Mouse (Mus musculus) forebrain, postnatal 0 days (tissue): ENCODE results near the gene Pkn1. TPM values are rescaled to one million over a fixed set of nuclear protein-coding genes. Genes with fewer than 3 reads are reported as not detected.

ENCODE experiments used
- ATAC-seq: fragments of 200-750 bp; cut with Nextera tagmentation; 2 replicates; pipeline ENCODE4 v1.8.0; 2017; ENCODE audit warnings: mild to moderate bottlenecking, moderate library complexity
- DNase-seq: peaks from one replicate; pipeline ENCODE4 v3.0.0-alpha.2; 2015
- H3K27ac ChIP-seq: fragments of 300-500 bp; sonication (generic); 2 replicates; pipeline ENCODE4 v1.5.1; 2014; ENCODE audit warnings: low read depth, mild to moderate bottlenecking, antibody characterized with exemption, low read length, moderate library complexity, mixed read lengths
- H3K27me3 ChIP-seq: fragments of 300-500 bp; sonication (generic); 2 replicates; pipeline ENCODE4 v1.6.1; 2014; ENCODE audit warnings: mild to moderate bottlenecking, low read length, mixed read lengths; ENCODE audit not compliant: insufficient read depth
- H3K36me3 ChIP-seq: fragments of 300-500 bp; sonication (generic); 2 replicates; pipeline ENCODE4 v1.6.1; 2014; ENCODE audit warnings: mild to moderate bottlenecking, moderate library complexity; ENCODE audit not compliant: insufficient read depth
- H3K4me1 ChIP-seq: fragments of 300-500 bp; sonication (generic); 2 replicates; pipeline ENCODE4 v1.6.1; 2014; ENCODE audit warnings: antibody characterized with exemption; ENCODE audit not compliant: insufficient read depth
- H3K4me2 ChIP-seq: fragments of 300-500 bp; sonication (generic); 2 replicates; pipeline ENCODE4 v1.6.1; 2014; ENCODE audit warnings: low read depth, mild to moderate bottlenecking, moderate library complexity
- H3K4me3 ChIP-seq: fragments of 300-500 bp; sonication (generic); 2 replicates; pipeline ENCODE4 v1.5.1; 2014; ENCODE audit warnings: low read depth, low read length, mixed read lengths
- H3K9ac ChIP-seq: fragments of 300-500 bp; sonication (generic); 2 replicates; pipeline ENCODE4 v1.6.1; 2014; ENCODE audit warnings: mild to moderate bottlenecking
- H3K9me3 ChIP-seq: fragments of 300-500 bp; sonication (generic); 2 replicates; pipeline ENCODE4 v1.6.1; 2016; ENCODE audit warnings: low read length
- CTCF ChIP-seq: sonication (generic); IDR thresholded peaks from 2 replicates; pipeline ENCODE4 v1.5.1; 2016; ENCODE audit warnings: antibody characterized with exemption, control low read depth, low read depth
- WGBS: fragments of 180-500 bp; shearing (Covaris S2); extraction: QIAGEN DNeasy Blood & Tissue Kit; methylation state at CpG from one replicate; pipeline ENCODE4 v1.1.7; 2014; 5-methylcytosine and 5-hydroxymethylcytosine counted together
- polyA plus RNA-seq: library from polyadenylated mRNA; unstranded; fragments of >200 nt; fragmentation: Nextera tagmentation; extraction: Ambion mirVana; gene quantifications from 2 replicates; pipeline ENCODE4 v1.2.1, GENCODE M21; 2015
- total RNA-seq: library from RNA; depleted of rRNA; stranded (reverse); fragments of >200 nt; gene quantifications from 2 replicates; pipeline ENCODE4 v1.2.3, GENCODE M21; 2014

The Pkn1 gene
- total and polyA plus RNA-seq, 2 experiments from 2014 or later = 25.2 to 70.8 TPM

DNA sequence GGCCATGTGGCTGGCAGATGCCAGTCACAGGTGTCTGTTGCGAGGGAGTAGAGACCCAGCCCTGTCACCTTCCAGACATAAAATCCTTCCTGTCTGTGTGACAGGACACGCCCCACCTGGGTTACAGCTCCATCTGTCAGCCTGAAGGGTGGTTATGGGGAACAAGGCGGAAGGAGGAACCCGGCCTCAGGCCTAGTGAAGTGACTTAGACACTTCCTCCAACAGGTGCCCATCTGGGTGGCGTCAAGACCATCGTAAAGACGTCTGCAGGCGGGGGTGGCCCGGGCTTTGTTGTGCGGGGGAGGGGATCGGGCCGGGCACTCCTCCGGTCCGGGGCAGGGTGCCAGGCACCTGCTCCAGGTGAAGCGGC is 703 bp downstream of the Pkn1 start:
- WGBS = 4% methylated on average over 15 of the region's 15 CpGs
- peak overlapping the region; percentile 82 for H3K27ac ChIP-seq
- peak overlapping the region; percentile 91 for H3K9ac ChIP-seq
- ATAC-seq (peak; percentile 54), DNase-seq (no peak)
- peaks cover 14% of the 10 kb centered on the region for H3K4me1 ChIP-seq
- no peaks in the 10 kb centered on the region for H3K9me3 ChIP-seq
- H3K4me3 ChIP-seq = peak overlapping the region; percentile 94
- no peaks in the 10 kb centered on the region for H3K27me3 ChIP-seq
- peak overlapping the region; percentile 90 for H3K4me2 ChIP-seq
- TF ChIP-seq CTCF = no peak
- H3K36me3 ChIP-seq = no peaks in the 10 kb centered on the region

- Histone ChIP-seq H3K4me1 (peaks cover 14% of the 10 kb centered on the region), H3K9me3 (no peaks in the 10 kb centered on the region), H3K36me3 (peaks cover 2% of the 10 kb centered on the region; the same call in 1 of the 2 replicates), H3K27ac (peak overlapping the region; percentile 82; the same call in 1 of the 2 replicates), H3K9ac (peak overlapping the region; percentile 91), H3K27me3 (no peaks in the 10 kb centered on the region), H3K4me3 (peak overlapping the region; percentile 94), H3K4me2 (peak overlapping the region; percentile 90)
- DNase-seq (peak; percentile 5), ATAC-seq (peak; percentile 1; the same call in 1 of the 2 replicates)
- 60% methylated on average over 19 of the region's 19 CpGs for WGBS
- peak; percentile 16; the same call in 1 of the 2 replicates for TF ChIP-seq CTCF
These were observed 1.4 kb downstream of the Pkn1 start for GRCm38 (mm10) chr8:83697374-83698220.

DNA sequence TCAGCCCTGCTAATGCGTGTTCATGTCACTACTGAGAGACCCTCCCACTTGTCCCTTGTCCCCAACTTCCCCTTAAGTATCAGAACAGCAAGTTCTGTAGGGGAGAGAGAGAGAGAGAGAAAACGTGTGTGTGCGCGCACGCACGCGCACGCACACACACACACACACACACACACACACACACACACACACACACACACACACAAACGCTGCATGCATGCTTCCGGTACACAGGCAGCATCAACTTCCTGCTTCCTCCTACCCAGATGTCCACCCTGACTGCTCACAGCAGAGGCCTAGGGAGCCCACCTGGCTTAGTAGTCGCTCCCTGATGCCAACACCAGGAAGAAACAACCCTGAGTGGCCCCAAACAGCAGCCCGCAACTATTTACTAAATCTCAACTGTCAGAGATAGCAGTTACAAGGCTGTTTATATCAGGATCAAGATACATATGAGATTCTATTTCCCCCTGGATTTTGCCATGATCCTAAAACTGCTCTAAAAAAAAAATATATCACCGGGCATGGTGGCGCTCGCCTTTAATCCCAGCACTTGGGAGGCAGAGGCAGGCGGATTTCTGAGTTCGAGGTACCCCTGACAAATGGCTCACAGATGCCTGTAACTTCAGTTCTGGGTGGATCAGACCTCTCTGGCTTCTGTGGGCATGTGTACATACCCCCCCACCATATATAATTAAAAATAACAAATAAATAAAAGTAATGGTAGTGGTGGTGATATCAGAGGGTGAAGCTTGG is 3.5 kb downstream of the Pkn1 start:
- H3K9me3 ChIP-seq = no peaks in the 10 kb centered on the region
- 91% methylated on average over 17 of the region's 17 CpGs for WGBS
- H3K4me2 ChIP-seq = no peak overlapping the region
- H3K36me3 ChIP-seq = peaks cover 21% of the 10 kb centered on the region
- ATAC-seq = no peak
- no peaks in the 10 kb centered on the region for H3K27me3 ChIP-seq
- TF ChIP-seq CTCF = no peak
- no peak for DNase-seq
- H3K4me3 ChIP-seq = no peak overlapping the region
- no peak overlapping the region for H3K27ac ChIP-seq
- H3K4me1 ChIP-seq = peaks cover 14% of the 10 kb centered on the region
- H3K9ac ChIP-seq = no peak overlapping the region

GRCm38 (mm10) chr8:83694369-83695160 is 4.4 kb downstream of the Pkn1 start:
- WGBS = 86% methylated on average over 11 of the region's 11 CpGs
- Histone ChIP-seq H3K9me3 (no peaks in the 10 kb centered on the region), H3K4me2 (no peak overlapping the region), H3K4me3 (no peak overlapping the region), H3K27ac (no peak overlapping the region), H3K36me3 (peaks cover 29% of the 10 kb centered on the region), H3K4me1 (peaks cover 11% of the 10 kb centered on the region), H3K9ac (no peak overlapping the region), H3K27me3 (no peaks in the 10 kb centered on the region)
- no peak for TF ChIP-seq CTCF
- DNase-seq = no peak
- ATAC-seq = no peak

GRCm38 (mm10) chr8:83693609-83694236 is 5.3 kb downstream of the Pkn1 start:
- peaks cover 31% of the 10 kb centered on the region for H3K36me3 ChIP-seq
- no peaks in the 10 kb centered on the region for H3K27me3 ChIP-seq
- peaks cover 11% of the 10 kb centered on the region for H3K4me1 ChIP-seq
- no peak for TF ChIP-seq CTCF
- no peak overlapping the region for H3K4me3 ChIP-seq
- no peak overlapping the region for H3K27ac ChIP-seq
- H3K4me2 ChIP-seq = no peak overlapping the region
- WGBS = 89% methylated on average over 10 of the region's 10 CpGs
- no peak overlapping the region for H3K9ac ChIP-seq
- H3K9me3 ChIP-seq = no peaks in the 10 kb centered on the region
- ATAC-seq = no peak
- DNase-seq = no peak

DNA sequence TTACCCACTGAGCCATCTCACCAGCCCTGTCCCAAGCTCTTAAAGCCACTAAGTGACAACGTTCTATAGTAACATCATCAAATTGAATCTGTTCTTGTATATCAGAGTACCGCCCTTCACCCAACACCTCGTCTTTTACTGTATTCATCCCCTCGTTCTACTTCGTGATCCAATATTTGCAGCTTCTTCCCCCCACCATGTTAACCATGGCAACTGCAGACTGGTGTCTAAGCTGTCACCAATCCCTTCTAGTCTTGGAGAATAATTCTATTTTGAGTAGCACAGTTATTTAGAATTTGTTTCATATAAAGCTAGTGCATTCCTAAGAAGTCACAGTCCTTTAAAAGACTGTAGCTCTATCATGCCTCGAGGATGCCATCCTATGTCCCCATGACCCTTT is 9.7 kb downstream of the Pkn1 start:
- TF ChIP-seq CTCF = no peak
- no peaks in the 10 kb centered on the region for H3K9me3 ChIP-seq
- H3K4me1 ChIP-seq = no peaks in the 10 kb centered on the region
- H3K36me3 ChIP-seq = peaks cover 62% of the 10 kb centered on the region
- no peak overlapping the region for H3K4me2 ChIP-seq
- no peak overlapping the region for H3K27ac ChIP-seq
- DNase-seq (no peak), ATAC-seq (peak; percentile 48; the same call in 1 of the 2 replicates)
- no peaks in the 10 kb centered on the region for H3K27me3 ChIP-seq
- no peak overlapping the region for H3K9ac ChIP-seq
- WGBS = 87% methylated on average over 6 of the region's 6 CpGs
- no peak overlapping the region for H3K4me3 ChIP-seq
